Mouse (Mus musculus) kidney, adult 2 months (tissue): ENCODE results near the gene Sh2b1.

ENCODE experiments used
- CTCF ChIP-seq: fragments of 200-500 bp; conservative IDR thresholded peaks from 2 replicates; pipeline ENCODE4 v1.5.1; 2011; ENCODE audit warnings: low read depth, mild to moderate bottlenecking, control low read depth, low read length, moderate library complexity, mixed read lengths; ENCODE audit not compliant: insufficient read depth, insufficient read length
- POLR2A ChIP-seq: fragments of 200-500 bp; IDR thresholded peaks from one replicate; pipeline ENCODE4 v1.6.1; 2011; ENCODE audit warnings: low read depth, low read length, control low read depth

DNA sequence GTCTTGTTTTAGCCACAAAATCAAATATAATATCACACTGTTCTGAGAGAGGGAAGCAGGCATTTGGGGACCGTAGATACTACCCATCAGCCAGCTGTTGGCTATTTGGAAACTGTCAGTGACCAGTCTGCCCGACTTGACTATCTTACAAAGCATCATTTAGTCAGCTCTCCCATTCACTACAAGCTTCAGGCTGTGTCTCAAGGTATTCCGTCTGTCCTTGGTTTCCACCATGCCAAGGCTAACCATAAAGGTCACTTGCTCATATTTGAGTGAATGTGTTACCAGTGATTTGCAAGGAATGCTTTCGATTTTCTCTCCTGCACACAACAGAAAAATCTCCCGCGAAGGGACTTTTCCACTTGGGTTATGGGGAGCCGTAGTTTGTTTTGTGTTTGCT, 40.5 kb downstream of the Sh2b1 start:
- no peak for TF ChIP-seq CTCF
- no peak for TF ChIP-seq POLR2A
